Mouse (Mus musculus) cerebellum, postnatal 4 days (tissue): Measurements from ENCODE around the gene Casp9.

Source experiments
- DNase-seq, 2 experiments: peaks; one replicate each; pipeline ENCODE4 v3.0.0; 2022; ENCODE audit warnings: low spot score in 2 of 2, mixed read lengths in 1 of 2

Gene Casp9

GRCm38 (mm10) chr4:141865006-141865405, 71.6 kb downstream of the Casp9 start:
- no peak for DNase-seq
